Mouse (Mus musculus) megakaryocyte-erythroid progenitor cell, adult 5-6 weeks (primary cell): ENCODE results near the gene Ptprz1. TPM values are rescaled to one million over a fixed set of nuclear protein-coding genes. Genes with fewer than 3 reads are reported as not detected.

ENCODE experiments used
- ATAC-seq: replicated peaks from 2 replicates; pipeline ENCODE4 v1.8.0; 2016; ENCODE audit warnings: mild to moderate bottlenecking, inconsistent platforms; ENCODE audit not compliant: severe bottlenecking, poor library complexity, low FRiP score, low TSS enrichment
- total RNA-seq, 2 experiments: library from RNA; stranded (forward) in 1 of 2; stranded (reverse) in 1 of 2; fragments of 200-1000, 215-1000 nt in 1 of 2; fragments of >200 nt in 1 of 2; fragmentation: Nextera tagmentation in 1 of 2; gene quantifications; 2 replicates each; pipeline ENCODE4 v1.2.3; 2014 to 2017

The Ptprz1 gene
- total RNA-seq (2014; fragmentation: Nextera tagmentation): not detected in 2 replicates
- not detected in 2 replicates for total RNA-seq (2017)

DNA sequence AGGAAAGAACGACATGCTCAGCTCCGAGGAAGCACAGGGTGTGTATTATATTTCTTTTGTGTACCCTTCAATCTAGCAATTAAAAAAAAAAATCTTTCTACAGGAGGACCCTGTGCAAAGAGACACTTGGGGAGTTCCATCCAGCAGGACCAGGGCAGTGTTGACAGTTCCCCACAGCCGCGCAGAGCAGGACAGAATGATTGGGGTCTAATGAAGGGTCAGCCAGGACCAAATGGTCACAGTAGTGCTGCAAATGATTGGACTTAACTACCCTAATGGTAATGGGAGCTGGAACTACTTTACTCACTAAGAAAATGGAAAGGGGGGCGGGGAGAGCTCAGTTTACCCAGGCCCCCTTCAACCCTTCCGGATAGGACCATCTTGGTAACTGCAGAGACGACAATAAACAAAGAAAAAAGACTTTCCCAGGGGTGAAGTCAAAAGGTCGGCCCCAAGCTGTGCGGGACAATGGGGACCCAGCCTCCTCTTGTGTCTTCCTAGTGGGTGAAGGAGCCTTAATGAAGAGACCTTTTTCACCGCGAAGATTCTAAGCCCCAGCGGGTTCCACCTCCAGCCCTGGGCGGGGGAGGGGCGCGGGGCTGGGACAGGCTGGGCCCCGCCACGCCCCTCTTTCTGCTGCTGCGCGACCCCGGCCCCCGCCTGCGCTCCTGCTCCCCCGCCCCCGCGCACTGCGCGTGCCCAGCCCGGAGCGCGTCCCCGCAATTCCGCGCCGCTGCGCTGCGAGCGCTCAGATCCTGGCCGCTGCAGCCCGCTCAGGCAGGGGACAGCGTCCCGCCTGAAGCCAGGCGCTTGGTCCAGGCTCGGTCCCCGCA lies at the start of gene Ptprz1:
TSS of gene Ptprz1 (plus strand) at position 722 of the 833 bp plus-strand sequence.
- ATAC-seq: no peak

DNA sequence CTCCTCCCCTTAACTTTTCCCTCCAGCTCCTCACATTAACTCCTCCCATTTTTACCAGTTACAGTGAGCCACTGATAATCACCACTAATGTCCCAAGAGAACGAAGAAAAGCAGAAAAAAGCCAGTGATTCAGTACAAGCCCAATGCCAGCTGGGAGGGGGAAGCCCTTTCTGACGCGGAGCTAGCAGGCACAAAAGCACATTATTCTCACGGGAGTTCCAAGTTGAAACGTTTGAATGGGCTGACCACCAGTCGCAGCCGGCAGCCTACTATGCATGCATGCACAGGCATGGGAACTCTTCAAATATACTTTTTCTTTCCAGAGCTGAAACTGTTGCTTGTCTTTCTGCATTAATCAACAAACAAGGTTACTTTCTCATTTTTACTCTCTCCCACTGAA lies 41.7 kb upstream of the Ptprz1 start:
- no peak for ATAC-seq

DNA sequence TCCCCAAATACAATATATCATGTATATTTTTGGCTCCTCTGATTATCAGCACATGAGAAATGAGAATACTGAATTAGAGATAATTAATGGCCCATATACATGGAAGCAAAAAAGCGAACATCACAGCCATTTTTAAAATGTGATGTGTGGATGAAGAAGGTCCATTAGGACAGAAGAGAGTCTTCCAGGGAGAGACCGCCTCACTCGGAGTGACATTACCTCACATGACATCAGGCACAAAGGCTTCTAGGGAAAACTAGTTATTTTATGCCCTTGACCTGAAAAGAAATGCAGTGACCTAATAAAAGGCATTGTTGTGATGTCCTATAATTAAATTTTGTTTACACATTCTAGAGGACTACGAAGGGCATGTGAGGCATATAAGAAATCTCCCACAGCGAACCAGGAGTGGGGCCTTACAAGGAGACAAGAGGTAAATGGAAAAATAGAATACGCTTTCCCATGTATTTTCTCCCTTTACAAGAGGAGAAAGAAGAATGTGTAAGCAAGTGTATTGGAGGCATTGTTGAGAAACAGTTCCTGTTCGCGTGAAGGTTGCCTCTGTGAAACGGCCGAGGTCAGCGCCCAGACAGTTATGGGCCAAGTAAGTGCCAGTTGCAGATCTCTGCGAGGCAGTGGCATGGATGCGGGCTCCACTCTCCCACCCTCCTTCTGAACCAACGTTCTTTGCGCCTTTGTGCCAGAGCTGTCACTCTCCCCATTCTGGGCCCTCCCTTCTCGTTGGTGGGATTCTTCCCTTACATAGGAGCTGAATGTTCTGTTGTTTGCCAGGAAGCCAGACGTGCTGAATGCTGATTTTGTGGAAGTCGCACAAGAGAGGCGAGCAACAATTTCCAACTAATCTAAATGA lies 41.0 kb upstream of the Ptprz1 start:
- ATAC-seq: no peak

DNA sequence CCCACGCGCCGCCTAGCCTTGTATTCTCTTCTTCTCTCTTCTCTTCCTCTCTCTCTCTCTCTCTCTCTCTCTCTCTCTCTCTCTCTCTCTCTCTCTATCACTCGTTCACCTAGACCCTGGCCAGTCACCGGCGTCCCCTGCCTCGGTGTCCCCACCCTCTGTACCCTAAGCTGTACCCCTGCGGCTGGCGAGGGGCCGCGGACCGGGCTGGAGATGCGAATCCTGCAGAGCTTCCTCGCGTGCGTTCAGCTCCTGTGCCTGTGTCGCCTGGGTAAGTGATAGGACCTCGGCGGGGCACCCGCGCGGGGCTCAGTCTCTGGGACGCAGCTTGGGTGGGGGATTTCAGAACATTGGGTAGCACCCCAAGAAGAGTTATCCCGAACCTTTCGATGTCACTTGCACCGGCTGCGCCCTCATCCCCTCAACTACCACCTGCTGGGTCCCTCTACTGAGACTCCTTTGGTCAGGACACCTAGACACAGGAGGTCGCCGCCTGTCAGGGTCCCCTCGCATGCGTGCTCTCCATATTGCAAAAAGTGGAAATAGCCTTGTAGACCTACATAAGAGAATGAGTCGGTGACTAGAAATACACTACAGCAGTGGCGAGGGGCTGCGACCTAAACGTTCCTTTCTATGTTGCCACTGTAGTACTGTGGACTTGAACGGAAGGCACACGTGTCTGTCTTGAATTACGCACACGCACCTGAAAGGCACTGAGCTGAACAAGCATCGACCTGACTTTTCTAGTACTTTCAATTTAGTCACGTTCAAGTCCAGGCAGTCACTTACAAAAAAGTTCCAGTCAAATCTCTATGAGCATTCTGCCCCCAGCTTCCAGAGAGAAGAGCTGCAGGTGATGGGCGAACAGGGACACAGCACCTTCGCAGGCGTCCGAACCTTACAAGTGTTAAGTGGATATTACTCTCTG lies 576 bp downstream of the Ptprz1 start:
- ATAC-seq: no peak

DNA sequence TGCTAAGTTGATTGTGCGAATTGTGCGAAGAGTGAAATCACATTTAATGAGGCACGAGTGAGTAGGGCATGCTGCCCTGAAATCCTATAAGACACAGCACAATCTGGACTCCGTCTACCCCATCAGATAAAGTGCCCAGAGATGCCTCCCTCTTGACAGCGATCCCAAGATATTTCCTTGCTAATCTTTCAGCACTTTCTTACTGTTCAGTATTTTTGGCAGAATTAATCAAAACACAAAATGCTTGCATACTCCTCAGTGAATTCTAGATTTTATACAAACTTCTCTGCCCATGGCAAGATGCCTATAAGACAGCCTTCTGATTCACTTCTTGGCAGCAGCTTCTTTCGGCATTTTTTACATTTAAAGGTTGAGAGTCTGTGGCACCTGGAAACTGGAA lies 12.7 kb downstream of the Ptprz1 start:
- ATAC-seq: no peak

DNA sequence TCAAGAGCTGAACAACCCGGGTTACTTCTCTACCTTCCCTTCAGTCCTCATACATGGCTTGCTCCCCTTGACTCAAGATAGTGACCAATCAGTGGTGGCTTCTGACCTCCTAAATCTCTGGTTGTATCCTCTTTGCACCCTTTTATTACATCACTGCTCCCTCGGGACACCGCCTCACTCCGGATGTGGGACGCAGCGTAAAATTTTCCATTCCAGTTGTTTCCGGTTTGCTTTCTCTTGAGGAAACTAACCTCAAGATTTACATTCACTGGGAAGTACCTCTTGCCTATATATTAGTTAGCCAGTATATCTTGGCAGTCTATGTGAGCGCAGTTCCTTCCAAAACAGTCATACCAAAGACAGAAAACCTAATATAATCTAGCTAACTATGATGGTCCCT lies 14.0 kb downstream of the Ptprz1 start:
- no peak for ATAC-seq

DNA sequence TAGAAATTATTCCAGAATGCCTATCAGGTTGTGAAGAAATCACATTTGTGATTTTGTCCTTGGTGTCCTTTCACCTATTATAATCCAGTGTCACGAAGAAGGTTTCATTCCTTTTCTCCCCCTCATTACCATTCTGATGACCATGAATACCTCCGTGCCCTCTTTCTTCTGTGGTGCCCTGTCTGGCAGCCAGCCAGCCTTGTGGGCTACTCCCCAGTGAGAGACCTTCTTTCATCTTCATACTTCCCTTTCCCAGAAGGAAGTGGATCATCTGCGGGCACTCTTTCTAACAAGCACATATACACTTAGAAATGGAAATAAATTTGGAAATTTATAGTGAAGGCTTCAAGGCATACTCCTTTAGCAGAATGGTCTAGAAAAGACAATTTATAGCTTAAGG lies 26.7 kb downstream of the Ptprz1 start:
- no peak for ATAC-seq

DNA sequence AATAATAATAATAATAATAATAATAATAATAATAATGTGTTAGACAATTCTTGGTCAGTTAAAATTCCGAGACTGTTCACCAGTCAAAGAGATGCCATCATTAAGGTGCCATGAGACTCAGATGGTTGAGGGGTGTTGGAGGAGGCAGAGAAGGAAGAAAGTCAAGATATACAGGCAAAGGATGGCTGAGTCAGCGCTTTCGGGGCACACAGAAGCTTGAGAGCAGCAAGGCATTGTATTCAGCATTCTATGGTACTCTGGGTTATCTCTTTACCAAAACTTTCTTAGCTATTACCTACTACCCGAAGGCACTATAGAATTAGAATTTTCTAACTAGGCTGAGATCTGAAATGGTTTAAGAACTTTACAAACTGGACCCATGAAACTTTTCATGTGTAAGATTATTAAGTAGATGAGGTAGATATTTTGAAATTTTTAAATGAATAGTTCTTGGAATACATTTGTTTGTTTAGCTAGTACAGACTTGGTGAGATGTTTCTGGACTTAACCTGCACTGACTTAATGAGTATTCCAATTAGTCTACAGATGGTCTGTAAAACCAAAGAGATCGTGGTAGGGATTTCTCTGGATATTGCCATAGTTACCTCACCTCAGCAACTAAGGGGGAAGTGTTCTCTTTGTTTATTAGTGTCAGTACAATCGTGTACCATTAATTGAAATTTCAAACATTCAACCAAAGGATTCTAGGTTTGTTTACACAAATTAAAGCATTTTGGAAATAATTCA lies 33.4 kb downstream of the Ptprz1 start:
- ATAC-seq: no peak

DNA sequence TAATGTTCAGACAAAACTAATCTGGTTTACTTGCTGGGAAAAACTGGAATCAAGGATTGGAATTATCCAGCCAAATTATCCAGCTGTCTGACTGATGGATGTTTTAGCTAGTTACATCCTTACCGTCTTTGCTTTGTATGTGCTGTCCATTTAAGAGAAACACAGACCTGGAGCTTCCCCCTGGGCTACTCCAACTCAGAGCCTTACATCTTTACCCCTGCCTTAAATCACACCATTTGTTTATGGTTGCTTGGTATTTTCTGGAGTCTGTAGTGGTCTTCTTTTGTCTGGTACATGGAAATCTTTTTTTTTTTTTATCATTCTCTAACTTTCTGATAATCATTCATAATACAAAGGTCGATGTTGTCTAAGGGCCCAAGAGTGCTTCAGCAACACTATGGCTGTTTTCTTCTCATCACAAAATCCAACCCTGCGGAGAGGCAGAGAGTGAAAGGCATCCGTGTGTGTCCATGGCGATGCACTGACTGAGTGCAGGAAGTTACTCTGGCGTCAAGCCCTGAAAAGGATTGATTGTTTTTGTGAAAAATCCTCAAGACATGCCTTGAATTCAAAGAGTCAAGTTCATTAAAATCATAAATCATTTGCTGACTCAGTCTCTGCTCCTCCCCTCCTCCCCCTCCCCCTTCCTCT lies 34.1 kb downstream of the Ptprz1 start:
- ATAC-seq: no peak

DNA sequence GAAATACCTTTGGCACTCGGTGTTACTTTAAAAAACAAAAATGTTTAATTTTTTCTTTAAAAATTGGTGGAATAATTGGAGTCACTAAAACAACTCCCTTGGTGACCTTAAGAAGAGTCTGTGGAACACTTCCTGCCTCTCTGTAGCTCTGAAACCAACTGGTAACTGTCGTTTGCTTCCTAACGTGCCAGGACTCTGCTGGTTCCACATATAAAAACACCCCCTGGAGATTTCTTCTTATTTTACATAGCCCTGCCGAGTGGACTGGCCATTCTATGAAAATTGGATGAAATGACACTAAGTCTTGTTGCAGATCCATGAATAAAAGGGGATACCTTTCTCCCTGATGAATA lies 34.6 kb downstream of the Ptprz1 start:
- no peak for ATAC-seq

DNA sequence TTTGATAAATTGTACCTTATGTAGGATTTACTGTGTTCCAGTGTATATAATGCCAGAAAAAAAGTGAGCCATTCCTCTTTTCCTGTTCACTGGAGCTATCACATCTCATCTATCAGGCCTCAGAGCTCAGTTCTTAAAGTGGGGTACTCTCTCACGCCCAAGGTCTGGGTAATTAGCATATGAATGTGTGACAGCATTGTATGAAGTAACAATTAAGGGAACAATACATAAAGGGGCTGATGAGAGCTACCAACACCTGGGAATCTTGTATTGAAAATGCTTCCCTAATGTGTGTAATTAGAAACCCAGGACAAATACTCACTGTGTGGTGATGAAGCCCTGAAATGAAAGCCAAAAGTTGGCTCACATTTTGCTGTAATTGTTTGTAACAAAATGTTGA lies 47.6 kb downstream of the Ptprz1 start:
- ATAC-seq: no peak

DNA sequence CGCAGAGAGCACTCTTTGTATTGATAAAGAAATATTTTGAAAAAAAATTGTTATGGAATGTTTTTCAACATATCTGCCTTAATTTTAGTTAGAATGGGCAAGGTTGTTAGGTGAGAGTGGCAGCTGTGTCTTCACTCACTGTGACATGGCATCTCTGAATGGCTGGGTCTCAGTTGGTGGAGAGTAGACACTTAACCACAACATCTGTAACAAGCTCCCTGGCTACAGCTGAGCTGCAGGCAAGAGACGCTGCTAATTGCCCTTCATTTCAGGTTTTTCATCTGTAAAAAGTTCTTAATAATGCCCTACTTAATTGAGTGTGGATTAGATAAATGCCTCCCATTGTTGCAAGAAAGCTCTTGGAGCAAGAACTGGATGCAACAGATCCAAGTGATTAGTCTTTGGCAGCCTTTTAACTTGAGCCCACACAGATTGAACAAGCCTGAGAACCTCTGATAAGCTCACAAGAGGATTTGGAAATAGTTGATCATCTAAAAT lies 57.5 kb downstream of the Ptprz1 start:
- ATAC-seq: no peak

DNA sequence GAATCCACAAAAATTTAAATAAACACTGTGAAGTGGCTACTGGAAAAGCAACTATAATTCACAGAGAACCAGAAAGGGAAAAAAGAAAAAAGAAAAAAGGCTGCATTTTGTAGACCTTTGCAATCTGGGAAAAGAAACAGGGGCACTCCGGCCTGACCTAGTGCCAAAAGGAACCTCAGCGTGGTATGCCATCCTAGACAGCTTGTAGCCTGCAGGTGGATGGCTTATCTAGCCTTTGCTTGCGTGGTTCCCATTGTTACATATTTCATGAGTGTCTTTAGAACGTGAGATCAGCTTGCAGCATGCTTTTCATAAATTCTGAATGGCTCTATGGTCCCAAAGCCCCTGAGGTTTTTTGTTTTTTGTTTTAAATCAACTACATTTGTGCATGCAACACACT lies 61.8 kb downstream of the Ptprz1 start:
- ATAC-seq: no peak

DNA sequence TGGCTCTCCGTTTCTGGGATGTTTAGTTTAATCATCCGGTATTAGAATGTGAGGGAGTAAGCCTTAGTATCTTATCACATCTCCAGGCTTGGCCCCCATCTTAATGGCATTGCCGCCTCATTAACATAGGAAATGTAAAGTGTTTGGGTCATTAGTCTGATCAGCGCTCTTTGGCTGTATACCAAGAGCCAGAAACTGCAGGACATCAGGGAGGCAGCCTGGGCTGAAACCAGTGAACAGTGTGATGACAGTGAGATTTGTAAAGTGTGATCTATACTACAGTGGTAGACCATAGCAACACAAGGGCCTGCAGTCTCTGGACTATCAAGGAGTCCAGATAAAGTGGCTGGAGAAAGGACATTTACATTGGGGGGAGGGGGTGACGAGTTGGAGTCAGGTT lies 62.2 kb downstream of the Ptprz1 start:
- ATAC-seq: no peak

DNA sequence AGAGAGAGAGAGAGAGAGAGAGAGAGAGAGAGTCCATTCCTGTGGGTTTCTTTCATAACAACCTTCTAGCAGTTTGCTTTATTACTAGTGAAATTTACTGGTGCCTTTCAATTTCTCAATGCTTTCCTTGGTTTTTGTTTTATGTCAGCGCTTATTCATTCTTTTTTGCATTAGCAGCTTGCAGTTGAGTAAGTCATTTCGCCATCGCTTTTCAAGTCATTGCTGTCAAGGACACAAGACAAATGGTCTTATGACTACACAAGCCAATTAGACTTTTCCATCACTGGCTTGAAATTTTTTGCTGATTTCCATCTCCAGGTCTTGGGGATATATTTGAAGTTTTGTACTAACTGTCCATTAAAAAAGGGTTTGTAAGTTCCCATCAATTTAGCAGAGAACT lies 68.9 kb downstream of the Ptprz1 start:
- no peak for ATAC-seq

DNA sequence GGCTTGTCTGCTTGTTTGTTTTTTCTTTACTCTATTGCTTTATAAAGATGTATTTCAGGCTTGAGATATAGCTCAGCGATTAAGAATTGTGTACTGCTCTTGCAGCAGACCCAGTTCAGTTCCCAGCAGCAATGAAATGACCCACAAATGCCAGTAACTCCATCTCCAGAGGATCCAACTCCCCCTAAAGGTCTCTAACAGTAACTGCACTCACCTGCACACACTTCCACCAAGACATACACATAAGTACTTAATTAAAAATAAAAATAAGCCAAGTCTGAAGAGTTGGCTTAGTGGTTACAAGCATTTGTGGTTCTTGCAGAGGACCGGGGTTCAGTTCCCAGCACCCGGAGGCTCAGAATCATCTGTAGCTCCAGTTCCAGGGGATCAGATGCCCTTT lies 88.1 kb downstream of the Ptprz1 start:
- no peak for ATAC-seq

DNA sequence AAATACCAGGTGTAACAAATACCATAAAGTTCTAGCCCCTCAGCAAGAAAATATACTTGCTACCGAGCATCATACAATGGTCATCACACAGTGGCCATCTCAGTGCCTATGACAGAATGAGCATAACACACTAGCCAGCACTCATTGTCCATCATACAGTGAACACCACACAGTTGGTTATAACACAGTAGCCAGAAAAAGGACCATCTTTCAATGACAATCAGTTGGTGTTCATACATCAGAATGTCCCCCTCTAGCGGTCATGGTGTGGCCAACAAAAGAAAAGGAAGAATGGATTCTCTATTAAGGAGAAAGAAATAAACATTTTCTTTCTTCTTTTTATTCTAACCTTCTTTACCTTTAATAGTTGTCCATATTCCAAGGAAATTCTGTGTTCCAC lies 92.8 kb downstream of the Ptprz1 start:
- ATAC-seq: no peak

DNA sequence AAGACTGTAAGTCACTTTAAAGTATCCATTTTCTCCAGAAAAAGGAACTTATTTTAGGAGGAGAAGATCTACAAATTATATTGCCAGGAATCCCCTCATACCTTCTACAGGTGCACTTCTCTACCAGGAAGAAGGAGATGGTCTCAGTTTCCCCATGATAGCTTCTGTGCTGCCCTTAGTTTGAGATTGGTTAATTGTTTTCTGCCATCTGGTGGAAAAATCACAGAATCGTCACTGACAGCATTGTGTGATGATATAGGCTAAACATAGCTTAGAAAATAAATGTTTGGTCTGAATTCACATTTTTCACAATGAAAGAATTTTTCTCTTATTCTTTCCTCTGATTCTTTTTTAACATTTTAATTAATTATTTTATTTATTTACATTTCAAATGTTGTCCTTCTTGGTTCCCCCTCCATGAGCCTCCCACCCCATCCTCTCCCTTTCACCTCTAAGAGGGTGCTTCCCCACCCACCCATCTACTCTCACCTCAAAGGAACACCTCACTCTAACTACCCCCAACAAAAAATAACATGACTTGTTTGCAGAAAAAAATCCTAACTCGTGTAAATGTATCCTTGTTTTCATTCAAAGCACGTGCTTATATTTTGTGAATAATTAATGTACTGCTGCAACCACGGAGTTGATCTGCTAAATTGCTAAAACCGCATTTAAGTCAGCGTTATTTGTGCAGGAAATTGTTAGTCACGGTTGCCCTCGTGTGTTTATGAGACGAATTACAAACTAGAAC lies 108.6 kb downstream of the Ptprz1 start:
- no peak for ATAC-seq
